In the genomic region with DNA sequence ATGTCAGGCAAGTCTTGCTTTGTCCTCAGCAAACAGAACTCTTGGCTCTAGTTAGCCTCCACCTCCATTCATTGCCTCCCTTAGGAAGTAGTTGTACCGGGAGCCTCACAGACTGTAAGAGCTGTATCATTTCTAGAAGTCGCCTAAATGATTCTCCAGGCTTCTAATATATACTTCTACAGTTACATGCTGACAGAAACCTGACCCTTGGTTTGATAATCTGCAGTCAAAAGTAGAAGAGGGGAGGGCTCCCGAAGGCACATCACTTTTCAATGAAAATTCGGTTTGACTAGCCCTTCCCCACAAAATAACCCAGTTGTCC, we compare ENCODE assay signal across 8 mouse cellular contexts. TPM values are rescaled to one million over a fixed set of nuclear protein-coding genes. Genes with fewer than 3 reads are reported as not detected.
A peak's percentile ranks its signal among the peaks of the same experiment; 100 is the strongest.
DNase-seq lines count a peak whose midpoint lies in the region; ATAC-seq and TF ChIP-seq lines count a peak whose summit lies in the region.

No protein-coding gene starts in this region.

- peak overlapping the region; percentile 100 for H3K27ac ChIP-seq in gastrocnemius, adult 2 months
- H3K27ac ChIP-seq in limb, embryonic 12.5 days, result peak overlapping the region; percentile 91
- peak overlapping the region; percentile 96 for H3K27ac ChIP-seq in stomach, postnatal 0 days (replicated peaks)

- no peak for ATAC-seq in limb, embryonic 12.5 days (ENCODE audit: insufficient number of reproducible peaks, insufficient read depth, low FRiP score, low TSS enrichment, low read depth)
- ATAC-seq in stomach, postnatal 0 days (ENCODE audit: low FRiP score, low TSS enrichment), result no peak

- H3K4me2 ChIP-seq in limb, embryonic 12.5 days, result peak overlapping the region; percentile 40; the same call in 1 of the 2 replicates
- peak overlapping the region; percentile 50 for H3K4me2 ChIP-seq in stomach, postnatal 0 days (replicated peaks; ENCODE audit: low read depth)

- no peaks in the 10 kb centered on the region for H3K27me3 ChIP-seq in limb, embryonic 12.5 days
- no peaks in the 10 kb centered on the region for H3K27me3 ChIP-seq in stomach, postnatal 0 days (ENCODE audit: control insufficient read depth, insufficient read depth, low read length)

- peaks cover 55% of the 10 kb centered on the region for H3K4me1 ChIP-seq in limb, embryonic 12.5 days (replicated peaks)
- peaks cover 25% of the 10 kb centered on the region for H3K4me1 ChIP-seq in stomach, postnatal 0 days (replicated peaks; ENCODE audit: control insufficient read depth, insufficient read depth)

- peak overlapping the region; percentile 99 for H3K4me3 ChIP-seq in gastrocnemius, adult 2 months
- H3K4me3 ChIP-seq in limb, embryonic 12.5 days (replicated peaks), result no peak overlapping the region
- peak overlapping the region; percentile 15 for H3K4me3 ChIP-seq in stomach, postnatal 0 days (ENCODE audit: low read depth, low read length)

- 36% methylated on average over 4 of the region's 4 CpGs for WGBS in limb, embryonic 12.5 days
- 26% methylated on average over 4 of the region's 4 CpGs for WGBS in stomach, postnatal 0 days

- TF ChIP-seq CTCF in gastrocnemius, adult 2 months (IDR thresholded peaks at IDR 0.05), result no peak
- TF ChIP-seq CTCF in stomach, postnatal 0 days (IDR thresholded peaks at IDR 0.05; ENCODE audit: low read depth), result no peak

- H3K36me3 ChIP-seq in limb, embryonic 12.5 days, result peaks cover 11% of the 10 kb centered on the region; the same call in 1 of the 2 replicates
- H3K36me3 ChIP-seq in stomach, postnatal 0 days (ENCODE audit: control insufficient read depth, insufficient read depth, low read length), result 0 out of 2 replicates have a peak, but pooled peaks cover under 1% of the 10 kb centered on the region

- no peak for TF ChIP-seq EP300 in stomach, postnatal 0 days (optimal IDR thresholded peaks at IDR 0.05)

- intact Hi-C loops in gastrocnemius, adult 2 months (cut with DNase I), result loop anchor here (1.0 to 5.0 kb wide), 4 partner anchors 236 to 526 kb away; no protein-coding TSS in a partner anchor

- no peak for DNase-seq in gastrocnemius, adult 2 months
- no peak for DNase-seq in gastrocnemius, adult 8-10 months (ENCODE audit: low spot score in 2 of 2)
- DNase-seq in retina, embryonic 14.5 days (ENCODE audit: low spot score), result peak; percentile 22
- no peak for DNase-seq in retina, postnatal 1 day
- no peak for DNase-seq in stomach, postnatal 0 days (ENCODE audit: low spot score)
- DNase-seq in right cerebral cortex, postnatal 36 days (ENCODE audit: low spot score in 2 of 2), result no peak
- DNase-seq in layer of hippocampus, postnatal 36 days, result no peak

- no peaks in the 10 kb centered on the region for H3K9me3 ChIP-seq in limb, embryonic 12.5 days
- H3K9me3 ChIP-seq in stomach, postnatal 0 days (ENCODE audit: control insufficient read depth, low read length), result no peaks in the 10 kb centered on the region

- H3K9ac ChIP-seq in limb, embryonic 12.5 days (replicated peaks), result peak overlapping the region; percentile 44; the same call in 1 of the 2 replicates
- peak overlapping the region; percentile 52 for H3K9ac ChIP-seq in stomach, postnatal 0 days (ENCODE audit: low read length)

RNA-seq across cellular contexts. Expression of gene Klf3, which starts 9.8 kb away (rescaled TPM):
- total RNA-seq in gastrocnemius, adult 2 months (2021), result 10 to 100 TPM; 18.2 to 20.4 TPM
- 10 to 100 TPM in 2 of 4 experiments, 1 to 10 TPM in 2; 6.7 to 16.3 (median 10.1) TPM for total RNA-seq in gastrocnemius, adult 8-10 months (2022)
- 37.2 and 37.8 TPM in 2 replicates for polyA plus RNA-seq in limb, embryonic 12.5 days (2016; fragmentation: Nextera tagmentation; extraction: Ambion mirVana)
- polyA plus RNA-seq in stomach, postnatal 0 days (2015; fragmentation: Nextera tagmentation; extraction: Ambion mirVana), result 97.5 and 101 TPM in 2 replicates
- 10 to 100 TPM; 49.7 to 52.7 TPM for total RNA-seq in layer of hippocampus, postnatal 36 days (2021)
